In the genomic region with DNA sequence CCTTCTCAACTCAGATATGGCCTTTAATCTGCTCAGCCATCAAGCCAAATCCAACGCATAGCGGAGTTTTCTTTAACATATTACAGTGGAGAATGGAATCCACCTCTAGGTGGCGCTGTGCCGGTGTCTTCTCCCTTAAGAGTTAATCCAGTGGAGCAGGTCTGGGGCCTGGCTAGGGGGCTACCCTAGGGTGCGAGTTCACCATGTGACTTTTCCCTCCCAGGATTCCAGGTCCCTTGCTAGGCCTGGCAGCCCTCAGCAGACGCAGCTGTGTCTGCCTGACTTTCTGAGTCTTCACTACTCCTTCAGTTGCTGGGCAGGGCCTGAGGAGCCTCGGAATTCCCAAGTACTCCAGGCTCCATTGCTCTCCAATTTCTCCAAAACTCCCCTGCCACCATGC, we compare ENCODE assay signal across 9 mouse cellular contexts. TPM values are rescaled to one million over a fixed set of nuclear protein-coding genes. Genes with fewer than 3 reads are reported as not detected.
DNase-seq lines count a peak whose midpoint lies in the region; ATAC-seq and TF ChIP-seq lines count a peak whose summit lies in the region.
"Had no signal": no experiment of that assay in that cellular context is flagged by ENCODE, and none has a peak within 500 bp of the region (broad histone marks: within the 10 kb centered on the region; RNA-seq: fewer than 3 reads in every experiment).

No protein-coding gene starts in this region.

- no peak overlapping the region for H3K4me3 ChIP-seq in kidney, postnatal 0 days (replicated peaks; ENCODE audit: low read depth, low read length)
- H3K4me3 ChIP-seq in CH12.LX (replicated peaks in 1 of 3; ENCODE audit: low read depth in 2 of 3, low read length in 2 of 3, poor library complexity in 1 of 3) = no peak overlapping the region

- in situ Hi-C loops in CH12.LX (cut with MboI; ENCODE audit: low pct_ligation_motif_present, low pct_unique_long_range_greater_than_20kb, low sequenced_read_pairs) = no loop called here

- H3K9ac ChIP-seq in kidney, postnatal 0 days (ENCODE audit: low read depth, low read length) = no peak overlapping the region
- no peak overlapping the region for H3K9ac ChIP-seq in CH12.LX (ENCODE audit: insufficient read depth, low read depth)

- dilution Hi-C loops in CH12.LX (cut with MboI; ENCODE audit: extremely low pct_ligation_motif_present, extremely low pct_unique_long_range_greater_than_20kb, low sequenced_read_pairs) = no loop called here

- 0 out of 2 replicates have a peak, but pooled peaks have one; percentile 36 for ATAC-seq in kidney, postnatal 0 days (replicated peaks; ENCODE audit: low FRiP score, low read depth)
- ATAC-seq in megakaryocyte progenitor cell, adult 5-6 weeks (replicated peaks; ENCODE audit: poor library complexity) = no peak

- no peaks in the 10 kb centered on the region for H3K79me2 ChIP-seq in CH12.LX (replicated peaks; ENCODE audit: control insufficient read depth, extremely low read depth, insufficient read depth, poor library complexity, severe bottlenecking)

- H3K9me3 ChIP-seq in kidney, postnatal 0 days (replicated peaks; ENCODE audit: low read length) = no peaks in the 10 kb centered on the region
- H3K9me3 ChIP-seq in CH12.LX (replicated peaks; ENCODE audit: low read length) = peaks cover 2% of the 10 kb centered on the region

- no peak for TF ChIP-seq POLR2A in CH12.LX (IDR thresholded peaks at IDR 0.05; ENCODE audit: low read depth, low read length)

- H3K36me3 ChIP-seq in kidney, postnatal 0 days (ENCODE audit: insufficient read depth, low read length) = no peaks in the 10 kb centered on the region
- H3K36me3 ChIP-seq in CH12.LX (replicated peaks in 1 of 2; ENCODE audit: control insufficient read depth in 1 of 2, insufficient read depth in 1 of 2, low read length in 1 of 2) = no peaks in the 10 kb centered on the region

- H3K27ac ChIP-seq in kidney, postnatal 0 days = no peak overlapping the region
- H3K27ac ChIP-seq in CH12.LX (ENCODE audit: insufficient read depth, low read depth) = no peak overlapping the region

- no peak for TF ChIP-seq RAD21 in CH12.LX (IDR thresholded peaks at IDR 0.05; ENCODE audit: low read depth, low read length)

- 33% methylated on average over 7 of the region's 7 CpGs for WGBS in kidney, postnatal 0 days

- TF ChIP-seq CTCF in kidney, postnatal 0 days (IDR thresholded peaks at IDR 0.05; ENCODE audit: low read depth) = peak; percentile 36; the same call in 1 of the 2 replicates
- TF ChIP-seq CTCF in CH12.LX (conservative IDR thresholded peaks at IDR 0.05 in 1 of 2, IDR thresholded peaks at IDR 0.05 in 1 of 2; ENCODE audit: low read depth in 2 of 2, low read length in 2 of 2) = no peak

- H3K4me2 ChIP-seq in kidney, postnatal 0 days (ENCODE audit: low read length) = no peak overlapping the region
- H3K4me2 ChIP-seq in CH12.LX (ENCODE audit: insufficient read depth, low read depth, poor library complexity, severe bottlenecking) = no peak overlapping the region

- TF ChIP-seq EP300 in CH12.LX (IDR thresholded peaks at IDR 0.05; ENCODE audit: low read length) = no peak

- intact Hi-C loops in gastrocnemius, postnatal 14 days (cut with DNase I; ENCODE audit: low total_unique reads) = no loop called here

- DNase-seq in kidney, postnatal 0 days (ENCODE audit: low spot score) = peak; percentile 12
- no peak for DNase-seq in kidney, adult 18-20 months
- peak; percentile 5 for DNase-seq in CH12.LX (ENCODE audit: extremely low read depth)
- peak; percentile 1 for DNase-seq in adrenal gland, adult 8-10 months
- peak; percentile 9 for DNase-seq in induced T-regulatory cell, adult 2 months (ENCODE audit: low read depth)
- no peak for DNase-seq in spleen, postnatal 14 days (ENCODE audit: low spot score in 2 of 2)
- DNase-seq in gastrocnemius, postnatal 14 days = no peak

- H3K4me1 ChIP-seq in kidney, postnatal 0 days (replicated peaks; ENCODE audit: insufficient read depth, low read length) = no peaks in the 10 kb centered on the region
- no peaks in the 10 kb centered on the region for H3K4me1 ChIP-seq in CH12.LX (ENCODE audit: control insufficient read depth in 1 of 2, insufficient read depth in 2 of 2)

- H3K27me3 ChIP-seq in kidney, postnatal 0 days (ENCODE audit: insufficient read depth, low read length) = no peaks in the 10 kb centered on the region
- no peaks in the 10 kb centered on the region for H3K27me3 ChIP-seq in CH12.LX (replicated peaks)

TF ChIP-seq in CH12.LX, 34 proteins besides CTCF, POLR2A, EP300 and RAD21:
- TF ChIP-seq JUND (conservative IDR thresholded peaks at IDR 0.05; ENCODE audit: low read depth, low read length) = no peak
- no peak for TF ChIP-seq POLR2AphosphoS2 (IDR thresholded peaks at IDR 0.05; ENCODE audit: low read depth, low read length)
- TF ChIP-seq ZKSCAN1 (IDR thresholded peaks at IDR 0.05; ENCODE audit: borderline replicate concordance, low read depth, low read length) = no peak
- no peak for TF ChIP-seq SIN3A (IDR thresholded peaks at IDR 0.05; ENCODE audit: low read length)
- TF ChIP-seq NELFE (IDR thresholded peaks at IDR 0.05; ENCODE audit: low read depth, low read length) = no peak
- no peak for TF ChIP-seq JUN (IDR thresholded peaks at IDR 0.05; ENCODE audit: insufficient read depth, low read depth, low read length)
- no peak for TF ChIP-seq NRF1 (IDR thresholded peaks at IDR 0.05; ENCODE audit: low read depth, low read length)
- no peak for TF ChIP-seq TCF12 (IDR thresholded peaks at IDR 0.05; ENCODE audit: low read depth, low read length)
- TF ChIP-seq ZNF384 (IDR thresholded peaks at IDR 0.05; ENCODE audit: low read depth, low read length) = no peak
- TF ChIP-seq TBP (conservative IDR thresholded peaks at IDR 0.05; ENCODE audit: low read depth, low read length) = no peak
- TF ChIP-seq GABPA (IDR thresholded peaks at IDR 0.05; ENCODE audit: insufficient replicate concordance, low read depth, low read length) = no peak
- no peak for TF ChIP-seq MEF2A (IDR thresholded peaks at IDR 0.05; ENCODE audit: borderline replicate concordance, low read depth, low read length)
- TF ChIP-seq ZC3H11A (IDR thresholded peaks at IDR 0.05; ENCODE audit: low read depth, low read length) = no peak
- no peak for TF ChIP-seq MAX (IDR thresholded peaks at IDR 0.05; ENCODE audit: low read length)
- no peak for TF ChIP-seq HCFC1 (IDR thresholded peaks at IDR 0.05; ENCODE audit: low read depth, low read length)
- no peak for TF ChIP-seq MAZ (IDR thresholded peaks at IDR 0.05; ENCODE audit: low read depth, low read length)
TF ChIP-seq in CH12.LX: peak in this region for 0.

RNA-seq across cellular contexts. Expression of gene Barhl2, which starts 40.8 kb away (rescaled TPM):
- not detected in 2 replicates for polyA plus RNA-seq in kidney, postnatal 0 days (2015; fragmentation: Nextera tagmentation; extraction: Ambion mirVana)
- total RNA-seq in CH12.LX (2012; rRNA removed) (not detected in 2 replicates), CH12.LX (2014; rRNA removed) (not detected in 2 replicates)
- not detected in 2 replicates for polyA plus RNA-seq in CH12.LX (2012; ENCODE audit: insufficient read length, low read depth)
- not detected for total RNA-seq in adrenal gland, adult 8-10 months (2022)
- not detected in 2 replicates for total RNA-seq in megakaryocyte progenitor cell, adult 5-6 weeks (2015)
- not detected in 2 replicates for total RNA-seq in megakaryocyte progenitor cell, adult 5-6 weeks (2017)
- total RNA-seq in gastrocnemius, postnatal 14 days (2021) = not detected
- total RNA-seq: neutrophil, adult 5-6 weeks had no signal

Comparison
In these comparisons a context has a peak if more than half of its experiments do, and no peak if none do; other contexts are left out.
1. DNase-seq: peak in kidney, postnatal 0 days (single experiment), CH12.LX (single experiment), adrenal gland, adult 8-10 months (single experiment) and induced T-regulatory cell, adult 2 months (single experiment); none in kidney, adult 18-20 months (single experiment), spleen, postnatal 14 days (0 of 2) and gastrocnemius, postnatal 14 days (single experiment).